Comparison of ENCODE assay signal across 32 mouse cellular contexts in the genomic region with DNA sequence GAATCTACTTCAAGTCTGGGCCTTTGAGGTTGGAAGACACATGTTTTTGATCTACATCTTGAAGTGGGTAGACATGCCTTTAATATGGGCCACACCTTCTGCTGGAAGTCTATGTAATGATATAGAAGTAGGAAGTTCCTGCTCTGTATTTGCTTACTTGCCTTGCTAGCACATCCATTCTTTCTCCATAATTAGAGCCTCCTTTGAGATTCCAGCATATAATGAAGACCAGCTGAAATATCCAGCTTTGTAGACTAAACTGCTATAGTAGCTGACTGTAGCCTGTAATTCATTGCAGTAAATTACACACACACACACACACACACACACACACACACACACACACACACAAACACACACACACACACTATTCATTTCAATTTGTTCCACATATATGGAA.
"Had no signal": no experiment of that assay in that cellular context is flagged by ENCODE, and none has a peak within 500 bp of the region (broad histone marks: within the 10 kb centered on the region; RNA-seq: fewer than 3 reads in every experiment).

No protein-coding gene starts in this region.

- H3K27me3 ChIP-seq: limb, embryonic 12.5 days; limb, embryonic 13.5 days; limb, embryonic 15.5 days; liver, embryonic 12.5 days; liver, embryonic 13.5 days; liver, embryonic 15.5 days; lung, embryonic 15.5 days; megakaryocyte, embryonic 14.5 days; midbrain, embryonic 12.5 days; midbrain, embryonic 13.5 days; midbrain, embryonic 15.5 days; neural tube, embryonic 12.5 days; neural tube, embryonic 13.5 days had no signal

- H3K9me3 ChIP-seq: limb, embryonic 10.5 days; limb, embryonic 12.5 days; limb, embryonic 13.5 days; limb, embryonic 15.5 days; liver, embryonic 12.5 days; liver, embryonic 13.5 days; liver, embryonic 15.5 days; lung, embryonic 15.5 days; megakaryocyte, embryonic 14.5 days; midbrain, embryonic 10.5 days; midbrain, embryonic 12.5 days; midbrain, embryonic 13.5 days; midbrain, embryonic 15.5 days; neural tube, embryonic 12.5 days; neural tube, embryonic 13.5 days had no signal

- DNase-seq: left cerebral cortex, postnatal 4 days; liver; liver, embryonic 13.5 days; liver, postnatal 0 days; lung, adult 2 months; lung, embryonic 14.5 days; lung, postnatal 10 days; lung, postnatal 14 days; lung, postnatal 36 days; lung, postnatal 4 days; midbrain, embryonic 14.5 days had no signal

- H3K9ac ChIP-seq: limb, embryonic 12.5 days; limb, embryonic 13.5 days; limb, embryonic 15.5 days; liver, embryonic 12.5 days; liver, embryonic 13.5 days; liver, embryonic 14.5 days; liver, embryonic 15.5 days; liver, postnatal 0 days; lung, embryonic 14.5 days; lung, embryonic 15.5 days; midbrain, embryonic 12.5 days; midbrain, embryonic 13.5 days; midbrain, embryonic 15.5 days; neural tube, embryonic 12.5 days; neural tube, embryonic 13.5 days had no signal

- ATAC-seq: liver, embryonic 12.5 days; liver, postnatal 0 days; lung, postnatal 0 days; midbrain, embryonic 13.5 days; midbrain, embryonic 15.5 days; midbrain, embryonic 16.5 days had no signal

- H3K36me3 ChIP-seq: limb, embryonic 10.5 days; limb, embryonic 12.5 days; limb, embryonic 13.5 days; limb, embryonic 15.5 days; liver, embryonic 12.5 days; liver, embryonic 13.5 days; liver, embryonic 15.5 days; lung, embryonic 15.5 days; midbrain, embryonic 10.5 days; midbrain, embryonic 12.5 days; midbrain, embryonic 13.5 days; midbrain, embryonic 15.5 days; neural tube, embryonic 12.5 days; neural tube, embryonic 13.5 days had no signal

- H3K27ac ChIP-seq: limb, embryonic 10.5 days; limb, embryonic 12.5 days; limb, embryonic 13.5 days; limb, embryonic 15.5 days; liver, embryonic 12.5 days; liver, embryonic 13.5 days; liver, embryonic 14.5 days; liver, embryonic 15.5 days; lung, embryonic 15.5 days; macrophage; midbrain, embryonic 10.5 days; midbrain, embryonic 12.5 days; midbrain, embryonic 13.5 days; midbrain, embryonic 15.5 days; neural tube, embryonic 12.5 days; neural tube, embryonic 13.5 days had no signal

- H3K4me1 ChIP-seq: limb, embryonic 10.5 days; limb, embryonic 12.5 days; limb, embryonic 13.5 days; limb, embryonic 15.5 days; liver, embryonic 12.5 days; liver, embryonic 13.5 days; liver, embryonic 15.5 days; lung, embryonic 15.5 days; megakaryocyte, embryonic 14.5 days; midbrain, embryonic 10.5 days; midbrain, embryonic 12.5 days; midbrain, embryonic 15.5 days; neural tube, embryonic 12.5 days; neural tube, embryonic 13.5 days had no signal

- H3K4me2 ChIP-seq: limb, embryonic 12.5 days; limb, embryonic 13.5 days; limb, embryonic 15.5 days; liver, embryonic 11.5 days; liver, embryonic 12.5 days; liver, embryonic 13.5 days; liver, embryonic 15.5 days; lung, embryonic 14.5 days; lung, embryonic 15.5 days; midbrain, embryonic 11.5 days; midbrain, embryonic 12.5 days; midbrain, embryonic 13.5 days; midbrain, embryonic 15.5 days; neural tube, embryonic 12.5 days; neural tube, embryonic 13.5 days had no signal

- H3K4me3 ChIP-seq: limb, embryonic 10.5 days; limb, embryonic 12.5 days; limb, embryonic 13.5 days; limb, embryonic 15.5 days; liver, embryonic 12.5 days; liver, embryonic 13.5 days; liver, embryonic 15.5 days; lung, embryonic 15.5 days; megakaryocyte, embryonic 14.5 days; midbrain, embryonic 10.5 days; midbrain, embryonic 12.5 days; midbrain, embryonic 13.5 days; midbrain, embryonic 15.5 days; myocyte; neural tube, embryonic 12.5 days; neural tube, embryonic 13.5 days had no signal
